ENCODE assay signal across 21 mouse cellular contexts in the genomic region with DNA sequence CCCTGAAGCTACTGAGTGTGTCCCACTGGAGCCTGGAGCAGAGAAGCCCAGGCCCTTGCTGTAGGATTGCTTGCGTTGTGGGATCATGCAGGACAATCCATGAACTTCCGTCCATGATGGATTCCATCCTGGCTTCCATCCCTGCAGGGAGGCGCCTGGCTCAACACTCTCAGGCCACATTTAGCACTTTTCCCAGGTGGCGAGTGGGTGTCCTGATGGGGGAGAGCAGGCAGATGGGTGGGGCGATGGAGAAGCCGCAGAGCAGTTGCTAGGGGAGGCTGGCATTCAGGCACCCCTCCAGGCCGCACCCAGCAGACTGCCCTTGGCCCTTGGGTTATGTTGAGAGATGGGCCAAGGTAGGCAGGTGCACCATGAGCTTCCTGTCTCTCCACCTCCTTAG.
DNase-seq lines count a peak whose midpoint lies in the region; TF ChIP-seq lines count a peak whose summit lies in the region.
"Had no signal": no experiment of that assay in that cellular context is flagged by ENCODE, and none has a peak within 500 bp of the region (broad histone marks: within the 10 kb centered on the region; RNA-seq: fewer than 3 reads in every experiment).

No protein-coding gene starts in this region.

- peaks cover 21% of the 10 kb centered on the region for H3K4me1 ChIP-seq in olfactory bulb, adult 2 months (ENCODE audit: control insufficient read depth, insufficient read depth, low read length)
- H3K4me1 ChIP-seq: embryonic facial prominence, embryonic 10.5 days; heart, embryonic 13.5 days; intestine, embryonic 15.5 days had no signal

- TF ChIP-seq POLR2A in olfactory bulb, adult 2 months (IDR thresholded peaks at IDR 0.05; ENCODE audit: insufficient read depth, low read depth, low read length), result no peak

- no peak overlapping the region for H3K4me3 ChIP-seq in olfactory bulb, adult 2 months (ENCODE audit: insufficient read depth, low read depth, low read length)
- H3K4me3 ChIP-seq: embryonic facial prominence, embryonic 10.5 days; heart, embryonic 13.5 days; intestine, embryonic 15.5 days had no signal

- H3K27ac ChIP-seq in olfactory bulb, adult 2 months (ENCODE audit: insufficient read depth, low read depth, low read length), result 0 out of 2 replicates have a peak overlapping the region, but pooled peaks have one; percentile 18
- H3K27ac ChIP-seq: embryonic facial prominence, embryonic 10.5 days; heart, embryonic 13.5 days; hindbrain, embryonic 14.5 days; intestine, embryonic 15.5 days had no signal

- 62% methylated on average over 7 of the region's 7 CpGs for WGBS in olfactory bulb, adult 2 months

- TF ChIP-seq CTCF in olfactory bulb, adult 2 months (IDR thresholded peaks at IDR 0.05; ENCODE audit: insufficient read depth, low read depth, low read length), result no peak

- DNase-seq in right cerebral cortex, adult 18-20 months, result peak; percentile 78
- DNase-seq in right cerebral cortex, postnatal 4 days, result no peak
- DNase-seq in layer of hippocampus, adult 9-11 months, result peak; percentile 74
- no peak for DNase-seq in thymus, postnatal 10 days (ENCODE audit: low spot score in 2 of 2)
- DNase-seq in heart, adult 9 months (ENCODE audit: low spot score in 2 of 2), result no peak
- no peak for DNase-seq in cerebellum, adult 9-10 months
- DNase-seq in embryo, embryonic 11 days, result no peak
- DNase-seq: adrenal gland, postnatal 25 days; B cell, adult 2 months; cerebellum, adult 18-20 months; cerebellum, postnatal 36 days; kidney, postnatal 4 days; lung, adult 2 months; lung, postnatal 36 days; retina, postnatal 1 day; thymus, postnatal 25 days had no signal

Comparison
In these comparisons a context has a peak if more than half of its experiments do, and no peak if none do; other contexts are left out.
1. DNase-seq: peak in right cerebral cortex, adult 18-20 months (single experiment) and layer of hippocampus, adult 9-11 months (single experiment); none in right cerebral cortex, postnatal 4 days (single experiment), thymus, postnatal 10 days (0 of 2), heart, adult 9 months (0 of 2), cerebellum, adult 9-10 months (single experiment) and embryo, embryonic 11 days (single experiment).